Mouse (Mus musculus): ENCODE results near the gene Pam. TPM values are rescaled to one million over a fixed set of nuclear protein-coding genes. Genes with fewer than 3 reads are reported as not detected.

Pam gene
- polyA plus RNA-seq, 1 experiment = 81.4 TPM

GRCm38 (mm10) chr1:98080431-98080830, 15.0 kb downstream of the Pam start:
- no peak for DNase-seq (ENCODE audit: low spot score)

DNA sequence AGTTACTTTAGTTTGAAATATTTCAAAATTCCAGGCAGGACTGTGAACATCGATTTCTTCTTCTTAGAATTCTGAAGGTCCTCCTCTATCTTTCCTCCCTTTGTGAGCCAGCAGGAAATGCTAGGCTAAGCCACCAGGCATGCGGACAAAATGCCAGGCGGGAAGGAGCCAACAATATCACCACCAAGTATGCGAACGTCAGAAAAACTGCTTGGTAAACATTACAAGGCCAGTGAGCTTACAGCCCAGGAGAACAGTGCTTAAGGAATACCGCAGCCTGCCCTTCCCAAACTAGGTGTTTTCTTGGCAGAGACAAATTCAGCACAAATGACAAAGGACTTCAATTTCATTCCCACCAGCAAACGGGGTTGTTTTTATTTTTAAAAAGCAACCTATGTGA, 15.8 kb downstream of the Pam start:
- DNase-seq (ENCODE audit: low spot score) = no peak

- DNase-seq (ENCODE audit: low spot score) = no peak
These were observed 16.7 kb downstream of the Pam start for GRCm38 (mm10) chr1:98078735-98079134.

- no peak for DNase-seq (ENCODE audit: low spot score)
These were observed 21.6 kb downstream of the Pam start for GRCm38 (mm10) chr1:98073826-98074225.

DNA sequence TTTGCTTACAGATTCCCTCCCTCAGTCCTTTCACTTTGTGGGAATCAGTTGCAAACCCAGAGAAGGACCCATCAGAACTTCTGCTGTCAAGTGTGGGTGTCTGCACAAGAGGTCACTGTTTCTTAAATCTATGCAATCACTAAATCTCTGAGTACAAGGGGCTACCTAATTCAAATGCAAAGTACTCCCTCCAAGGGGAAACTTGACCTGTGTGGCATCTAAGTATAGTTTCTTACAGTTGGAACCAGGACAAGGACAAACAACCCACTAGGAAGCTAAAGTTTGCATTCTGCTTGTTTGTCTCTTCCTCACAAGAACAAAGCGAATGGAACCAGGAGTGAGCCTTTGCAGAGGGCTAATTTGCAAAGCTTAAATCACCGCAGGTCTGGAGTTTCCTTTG, 22.3 kb downstream of the Pam start:
- DNase-seq (ENCODE audit: low spot score) = no peak

DNA sequence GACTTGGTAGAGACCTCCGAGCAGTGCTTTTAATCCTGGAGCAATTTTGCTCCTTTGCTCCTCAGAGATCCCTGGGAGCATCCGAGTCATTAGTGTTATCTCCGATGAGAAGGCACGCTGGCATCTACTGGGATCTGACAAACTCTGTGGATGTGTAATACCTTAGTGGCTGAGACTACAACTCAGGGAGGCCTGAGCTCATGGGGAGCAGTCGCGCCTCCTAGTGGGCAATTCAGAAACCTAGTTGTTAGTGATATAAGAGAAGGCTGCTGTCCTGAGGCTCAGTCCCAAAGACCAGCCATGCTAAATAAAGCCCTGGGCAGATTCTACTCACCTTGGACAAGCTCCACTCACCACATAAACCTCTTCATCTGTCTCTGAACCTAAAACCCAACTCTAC, 23.4 kb downstream of the Pam start:
- no peak for DNase-seq (ENCODE audit: low spot score)

DNA sequence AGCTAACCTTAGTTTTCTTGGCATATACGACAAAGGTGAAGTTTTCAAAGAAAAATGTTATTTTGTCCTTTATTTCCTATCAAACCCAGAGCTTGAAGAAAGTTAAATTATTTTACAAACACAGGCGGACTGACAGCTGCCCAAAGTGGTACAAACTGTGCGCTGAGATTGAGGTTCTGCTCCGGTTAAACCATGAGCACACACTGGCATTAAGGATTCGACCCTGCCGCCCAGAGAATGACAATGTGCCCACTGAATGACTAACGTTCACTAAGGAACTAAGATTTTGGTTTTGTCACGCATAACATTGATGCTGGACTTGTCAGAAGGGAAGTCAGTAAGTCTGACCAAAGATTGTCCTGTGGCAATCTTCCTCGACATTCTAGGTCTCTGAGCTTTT, 24.0 kb downstream of the Pam start:
- no peak for DNase-seq (ENCODE audit: low spot score)

DNA sequence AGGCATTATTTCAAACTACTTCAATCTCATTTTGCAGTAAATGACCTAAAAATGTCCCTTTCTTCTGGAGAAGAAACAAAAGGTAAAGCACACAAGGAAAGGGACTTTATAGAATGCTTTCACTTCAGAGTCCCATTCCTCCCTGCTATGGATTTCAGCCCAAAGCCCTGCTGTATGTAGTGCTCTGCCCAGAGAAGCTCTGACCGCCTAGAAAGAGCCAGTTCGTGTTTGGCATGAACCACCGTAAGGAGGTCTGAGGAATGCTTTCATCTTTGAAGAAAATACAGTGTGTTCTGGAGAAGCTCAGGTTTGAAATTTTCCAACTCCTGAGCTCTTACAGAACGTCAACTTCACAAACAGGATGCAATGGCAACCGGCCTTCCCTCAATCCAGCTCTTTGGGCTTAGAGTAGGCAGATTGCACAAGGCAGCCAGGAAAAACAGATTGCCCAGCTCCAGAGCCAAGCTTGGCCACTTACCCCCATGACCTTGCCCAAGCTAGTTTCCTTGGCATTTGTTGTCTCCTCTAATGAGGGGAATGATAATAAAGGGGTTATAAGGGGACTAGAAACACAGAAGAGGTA, 24.6 kb downstream of the Pam start:
- no peak for DNase-seq (ENCODE audit: low spot score)

DNA sequence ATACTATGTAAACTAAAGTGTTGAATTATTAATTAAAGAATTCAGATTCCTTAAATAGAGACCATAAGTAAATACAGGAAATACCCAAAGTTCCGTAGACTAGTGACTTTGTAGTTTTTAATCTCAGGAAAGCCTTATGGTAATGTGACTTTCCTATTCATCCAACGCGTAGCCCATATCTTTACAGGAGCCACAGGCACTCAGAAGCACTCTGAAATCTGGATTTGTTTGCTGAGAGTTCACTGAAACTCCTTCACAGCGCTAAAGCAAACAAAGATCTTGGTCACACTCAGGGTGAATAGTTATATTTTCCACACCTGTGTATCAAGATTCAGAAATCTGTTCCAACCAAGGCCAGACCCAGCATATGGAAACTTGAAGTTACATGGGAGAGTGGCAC, 27.3 kb downstream of the Pam start:
- no peak for DNase-seq (ENCODE audit: low spot score)

DNA sequence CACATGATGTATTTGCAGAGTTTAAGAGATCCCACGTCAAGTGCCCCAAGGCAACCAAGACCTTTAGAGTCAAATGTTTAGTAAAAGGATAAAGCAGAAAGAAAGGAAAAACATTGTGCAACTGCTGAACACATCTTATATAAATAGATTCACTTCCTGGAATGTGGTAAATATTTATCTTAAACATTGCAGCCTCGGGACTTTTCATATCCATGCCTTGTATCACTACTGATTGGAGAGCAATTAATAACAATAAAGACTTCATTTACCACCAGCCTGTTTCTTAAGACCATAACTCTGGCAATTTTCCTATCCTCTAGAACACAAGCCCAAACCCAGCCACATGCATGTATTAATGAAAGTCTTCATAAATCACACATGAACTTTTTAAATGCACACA, 33.4 kb downstream of the Pam start:
- DNase-seq (ENCODE audit: low spot score) = no peak

DNA sequence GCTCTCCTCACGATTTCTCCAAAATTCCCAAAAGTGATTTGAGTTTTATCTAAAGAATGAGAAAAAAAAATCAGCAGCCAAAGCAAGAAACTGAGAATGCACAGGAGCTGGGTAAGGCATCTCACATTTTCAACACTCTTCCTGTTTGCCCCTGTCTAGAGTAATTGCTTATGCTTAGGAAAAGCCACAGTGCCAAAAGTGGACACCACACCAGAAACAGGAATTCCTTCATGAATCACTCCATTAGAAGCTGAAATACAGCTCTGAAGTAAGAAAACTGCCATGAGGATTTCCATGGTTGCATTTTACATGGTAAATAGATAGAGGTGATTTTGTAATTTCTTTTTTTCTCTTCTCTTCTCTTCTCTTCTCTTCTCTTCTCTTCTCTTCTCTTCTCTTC, 36.0 kb downstream of the Pam start:
- DNase-seq (ENCODE audit: low spot score) = no peak

DNA sequence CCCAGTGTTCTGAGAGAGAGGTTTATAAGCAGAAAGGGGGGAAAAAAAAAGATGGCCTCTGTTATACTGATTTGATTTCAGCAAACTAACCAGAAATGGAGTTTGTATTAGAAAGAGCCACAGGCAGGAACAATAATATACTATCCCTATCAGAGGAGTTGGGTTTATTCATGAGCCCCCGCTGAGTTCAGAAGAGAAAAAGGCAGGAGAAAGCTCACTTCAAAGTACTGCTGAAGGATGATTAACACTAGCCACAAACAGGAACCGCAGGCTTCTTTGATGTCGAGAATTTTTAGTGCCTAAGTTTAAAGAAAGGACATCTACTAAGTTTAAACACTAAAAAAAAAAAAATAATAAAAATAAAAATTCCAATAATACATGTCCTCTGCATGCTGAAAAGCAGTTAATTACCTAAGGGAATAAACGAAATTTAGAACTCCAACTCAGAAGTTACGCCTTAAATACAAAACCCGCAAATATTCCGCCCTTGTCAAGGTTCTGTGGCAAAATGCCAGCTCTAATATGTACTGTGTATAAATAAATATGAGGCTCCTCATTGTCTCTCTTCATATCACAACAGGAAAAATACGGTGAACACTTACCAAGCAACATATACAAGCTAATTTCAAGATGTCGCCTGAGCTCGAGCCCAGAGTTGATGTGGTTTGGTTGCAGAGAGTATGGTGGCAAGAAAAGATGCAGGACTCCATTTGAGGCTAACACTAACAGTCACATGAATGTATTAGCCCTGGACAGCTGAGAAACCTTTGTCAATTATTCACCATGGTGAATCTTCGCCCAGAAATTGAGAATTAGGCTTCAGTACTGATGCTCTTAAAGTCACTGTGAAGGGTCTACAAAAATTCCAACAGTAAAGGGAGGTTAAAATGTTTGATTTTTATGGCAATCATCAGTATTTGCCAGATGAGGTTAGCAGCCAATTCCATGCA, 38.2 kb downstream of the Pam start:
- DNase-seq (ENCODE audit: low spot score) = no peak

DNA sequence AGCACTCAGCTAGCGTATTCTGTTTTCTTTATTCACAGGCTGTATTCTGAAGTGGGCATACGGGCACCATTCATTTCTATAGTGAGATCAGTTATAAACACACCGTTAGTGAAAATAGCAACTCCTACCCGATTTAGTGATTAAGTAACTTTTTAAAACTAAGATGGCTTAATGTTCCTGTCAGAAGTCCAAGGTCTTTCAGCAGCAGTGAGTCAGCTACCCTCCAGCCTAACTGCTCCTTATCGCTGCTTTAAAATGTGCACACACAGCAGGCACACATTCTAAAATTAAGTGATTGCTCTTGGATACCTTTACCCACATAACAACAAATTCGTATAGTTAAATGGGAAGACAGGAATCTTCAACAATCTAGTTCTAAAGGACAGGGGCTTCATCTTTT, 39.2 kb downstream of the Pam start:
- no peak for DNase-seq (ENCODE audit: low spot score)

- no peak for DNase-seq (ENCODE audit: low spot score)
These were observed 39.9 kb downstream of the Pam start for GRCm38 (mm10) chr1:98055591-98055990.

- no peak for DNase-seq (ENCODE audit: low spot score)
These were observed 41.5 kb downstream of the Pam start for GRCm38 (mm10) chr1:98053994-98054393.

- no peak for DNase-seq (ENCODE audit: low spot score)
These were observed 42.0 kb downstream of the Pam start for GRCm38 (mm10) chr1:98053447-98053846.

DNA sequence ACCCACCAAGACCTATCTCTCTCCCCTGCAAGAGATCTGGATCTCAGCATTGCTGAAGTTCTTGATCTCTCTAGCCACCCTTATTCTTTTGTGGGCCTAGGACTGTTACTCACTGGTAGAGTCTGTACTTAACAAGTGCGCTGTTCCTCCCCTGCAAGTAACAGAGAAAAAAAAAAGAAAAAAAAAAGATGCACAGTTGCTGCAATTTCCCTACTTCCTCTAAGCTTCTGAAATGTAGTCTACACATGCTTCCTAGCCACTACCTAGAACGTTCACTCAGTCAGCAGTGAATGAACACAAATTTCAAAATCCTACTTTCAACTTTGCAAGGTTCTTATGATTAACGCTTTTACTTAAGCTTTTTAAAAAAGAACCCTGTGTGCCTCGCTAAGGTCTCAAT, 42.7 kb downstream of the Pam start:
- no peak for DNase-seq (ENCODE audit: low spot score)

GRCm38 (mm10) chr1:98051039-98051438, 44.4 kb downstream of the Pam start:
- no peak for DNase-seq (ENCODE audit: low spot score)

- no peak for DNase-seq (ENCODE audit: low spot score)
These were observed 45.7 kb downstream of the Pam start for GRCm38 (mm10) chr1:98049756-98050155.

- DNase-seq (ENCODE audit: low spot score) = no peak
These were observed 47.1 kb downstream of the Pam start for GRCm38 (mm10) chr1:98048218-98048801.

DNA sequence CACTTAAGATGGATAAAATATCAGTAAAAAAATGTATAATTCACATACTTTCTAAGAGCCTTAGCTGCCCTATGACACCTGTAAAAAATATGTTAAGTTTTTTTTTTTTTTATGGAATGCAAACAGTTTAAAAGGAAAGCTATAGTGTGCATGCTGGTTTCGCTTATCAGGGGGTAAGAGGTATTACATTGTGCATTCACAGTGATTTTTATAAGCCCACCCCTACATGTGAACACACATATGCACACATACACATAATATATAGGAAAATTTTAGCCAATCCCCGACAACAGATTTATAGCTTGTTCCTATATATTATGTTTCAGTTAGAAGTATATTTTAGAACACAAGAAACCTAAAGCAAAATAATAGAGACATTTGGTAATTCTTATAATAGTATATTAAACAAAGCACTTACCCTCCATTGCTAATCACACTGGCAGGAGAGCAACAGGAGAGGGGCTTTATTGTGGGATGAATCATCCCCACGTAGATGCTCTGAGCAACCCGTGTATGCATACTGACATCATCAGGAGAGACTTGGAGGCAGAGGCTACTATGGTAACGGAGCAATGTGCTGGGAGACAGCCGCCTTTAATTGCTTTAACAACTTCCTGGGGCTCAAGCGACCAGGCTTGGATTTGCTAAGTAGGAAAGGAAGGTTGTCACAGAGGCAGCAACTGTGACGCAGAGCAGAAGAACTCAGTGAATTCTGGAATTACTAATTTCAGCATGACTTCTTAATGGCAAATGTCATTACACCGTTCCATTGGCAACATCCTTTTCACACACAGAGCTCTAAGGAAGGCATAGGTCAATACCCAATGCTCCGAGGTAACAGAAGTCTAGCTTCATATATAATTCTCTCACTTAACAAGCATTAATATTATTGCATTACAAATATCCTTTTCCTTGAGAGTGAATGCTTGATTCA, 47.9 kb downstream of the Pam start:
- DNase-seq (ENCODE audit: low spot score) = no peak

DNA sequence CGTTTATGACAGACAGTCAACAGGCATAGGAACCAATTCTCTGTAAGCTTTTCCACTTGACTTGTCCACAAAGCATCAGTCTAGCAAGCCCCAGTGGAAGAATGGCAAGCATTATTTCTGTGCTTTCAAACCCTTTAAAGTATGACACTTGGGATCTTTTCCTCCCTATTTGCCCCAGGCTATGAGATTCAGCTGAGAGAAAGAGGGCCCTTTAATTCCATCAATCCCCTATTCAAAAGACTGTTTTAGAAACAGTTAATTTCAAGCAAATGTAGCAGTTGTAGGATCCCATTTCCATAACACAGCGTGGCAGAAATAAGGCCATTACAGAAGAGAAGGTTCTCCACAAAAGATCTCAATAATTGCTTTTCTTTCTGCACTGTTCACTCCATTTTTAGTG, 53.0 kb downstream of the Pam start:
- DNase-seq (ENCODE audit: low spot score) = no peak
